ENCODE assay signal across 9 mouse cellular contexts in the genomic region with DNA sequence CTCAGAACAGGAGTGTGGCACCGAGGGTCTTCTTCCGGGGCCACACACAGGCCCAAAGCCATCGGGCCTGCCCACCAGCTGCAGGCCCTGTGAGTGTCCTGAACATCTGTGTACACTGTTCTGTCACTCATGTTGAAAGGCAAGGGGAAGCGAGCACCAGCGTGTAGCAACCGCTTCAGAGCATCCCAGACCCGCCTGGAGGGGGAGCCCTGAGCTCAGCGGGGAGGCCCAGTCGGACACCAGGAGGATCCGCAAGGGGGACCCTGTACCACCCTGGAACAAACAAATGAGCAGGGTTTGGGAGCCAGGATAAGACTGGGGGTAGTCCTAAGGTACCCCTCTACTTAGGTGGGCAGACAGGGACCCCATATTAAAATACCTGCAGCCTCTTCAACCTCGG. TPM values are rescaled to one million over a fixed set of nuclear protein-coding genes. Genes with fewer than 3 reads are reported as not detected.
DNase-seq lines count a peak whose midpoint lies in the region; ATAC-seq lines count a peak whose summit lies in the region.
"Had no signal": no experiment of that assay in that cellular context is flagged by ENCODE, and none has a peak within 500 bp of the region (broad histone marks: within the 10 kb centered on the region; RNA-seq: fewer than 3 reads in every experiment).

No protein-coding gene starts in this region.

- no peaks in the 10 kb centered on the region for H3K4me1 ChIP-seq in kidney, embryonic 14.5 days (ENCODE audit: control insufficient read depth, insufficient read depth, low read length)
- peaks cover 3% of the 10 kb centered on the region; the same call in 1 of the 2 replicates for H3K4me1 ChIP-seq in forebrain, embryonic 16.5 days (replicated peaks; ENCODE audit: control insufficient read depth, insufficient read depth, low read length)

- H3K36me3 ChIP-seq in kidney, embryonic 14.5 days (ENCODE audit: control insufficient read depth, insufficient read depth, low read length): no peaks in the 10 kb centered on the region
- no peaks in the 10 kb centered on the region for H3K36me3 ChIP-seq in forebrain, embryonic 16.5 days (ENCODE audit: control insufficient read depth, insufficient read depth)
- H3K36me3 ChIP-seq: heart, embryonic 15.5 days had no signal

- no peak overlapping the region for H3K9ac ChIP-seq in kidney, embryonic 14.5 days (ENCODE audit: low read depth, low read length)
- H3K9ac ChIP-seq in forebrain, embryonic 16.5 days (replicated peaks; ENCODE audit: low read depth, low read length): no peak overlapping the region
- H3K9ac ChIP-seq: heart, embryonic 15.5 days had no signal

- no peak overlapping the region for H3K4me3 ChIP-seq in kidney, embryonic 14.5 days (ENCODE audit: low read length)
- H3K4me3 ChIP-seq in forebrain, embryonic 16.5 days (replicated peaks; ENCODE audit: low read length): no peak overlapping the region
- H3K4me3 ChIP-seq: heart, embryonic 15.5 days had no signal

- no peak overlapping the region for H3K27ac ChIP-seq in kidney, embryonic 14.5 days (ENCODE audit: low read depth, low read length)
- no peak overlapping the region for H3K27ac ChIP-seq in forebrain, embryonic 16.5 days (ENCODE audit: low read length)
- H3K27ac ChIP-seq: heart, embryonic 15.5 days had no signal

- H3K9me3 ChIP-seq in kidney, embryonic 14.5 days (ENCODE audit: control insufficient read depth, low read length): no peaks in the 10 kb centered on the region
- no peaks in the 10 kb centered on the region for H3K9me3 ChIP-seq in forebrain, embryonic 16.5 days (ENCODE audit: control insufficient read depth, low read length)
- H3K9me3 ChIP-seq: heart, embryonic 15.5 days had no signal

- peak; percentile 45 for DNase-seq in kidney, adult 18-20 months
- peak; percentile 40 for DNase-seq in thymus, postnatal 14 days
- no peak for DNase-seq in thymus, postnatal 0 days (ENCODE audit: low spot score)
- peak; percentile 21 to 33 for DNase-seq in thymus, postnatal 36 days
- DNase-seq in natural killer cell, adult 2 months (ENCODE audit: low spot score in 2 of 2): no peak

- WGBS in kidney, embryonic 14.5 days: 40% methylated on average over 11 of the region's 11 CpGs
- 37% methylated on average over 11 of the region's 11 CpGs for WGBS in forebrain, embryonic 16.5 days

- H3K4me2 ChIP-seq in kidney, embryonic 14.5 days (replicated peaks; ENCODE audit: low read depth, low read length): no peak overlapping the region
- no peak overlapping the region for H3K4me2 ChIP-seq in forebrain, embryonic 16.5 days (ENCODE audit: low read length)
- H3K4me2 ChIP-seq: heart, embryonic 15.5 days had no signal

- ATAC-seq in kidney, embryonic 14.5 days (ENCODE audit: low FRiP score, low TSS enrichment): no peak
- peak; percentile 30; the same call in 1 of the 2 replicates for ATAC-seq in forebrain, embryonic 16.5 days
- ATAC-seq in erythroid progenitor cell, adult 5-6 weeks (replicated peaks; ENCODE audit: low FRiP score, poor library complexity, severe bottlenecking): no peak

- H3K27me3 ChIP-seq in kidney, embryonic 14.5 days (ENCODE audit: control insufficient read depth, insufficient read depth, low read length): no peaks in the 10 kb centered on the region; the same call in none of the 2 replicates
- no peaks in the 10 kb centered on the region for H3K27me3 ChIP-seq in forebrain, embryonic 16.5 days (replicated peaks; ENCODE audit: control insufficient read depth, insufficient read depth, low read length)

RNA-seq across cellular contexts. Expression of gene A530016L24Rik, which starts 9.4 kb away (rescaled TPM):
- polyA plus RNA-seq in kidney, embryonic 14.5 days (2014; fragmentation: Nextera tagmentation; extraction: Ambion mirVana): 0.08 and 0.40 TPM in 2 replicates
- polyA plus RNA-seq in thymus, postnatal 0 days (2015; fragmentation: Nextera tagmentation; extraction: Ambion mirVana): 0.06 and 0.09 TPM in 2 replicates
- polyA plus RNA-seq in forebrain, embryonic 16.5 days (2015; fragmentation: Nextera tagmentation; extraction: Ambion mirVana): 0.17 and 0.42 TPM in 2 replicates
- not detected in 2 replicates for total RNA-seq in erythroid progenitor cell, adult 5-6 weeks (2015; ENCODE audit: low replicate concordance)
- total RNA-seq in erythroid progenitor cell, adult 5-6 weeks (2017; ENCODE audit: low replicate concordance): not detected in 2 replicates

RNA-seq across cellular contexts. Expression of gene Tmem179, which starts 17.9 kb away (rescaled TPM):
- 0.16 and 0.57 TPM in 2 replicates for polyA plus RNA-seq in kidney, embryonic 14.5 days (2014; fragmentation: Nextera tagmentation; extraction: Ambion mirVana)
- 0.08 and 0.18 TPM in 2 replicates for polyA plus RNA-seq in thymus, postnatal 0 days (2015; fragmentation: Nextera tagmentation; extraction: Ambion mirVana)
- polyA plus RNA-seq in forebrain, embryonic 16.5 days (2015; fragmentation: Nextera tagmentation; extraction: Ambion mirVana): 49.7 and 71.7 TPM in 2 replicates
- not detected in 2 replicates for total RNA-seq in erythroid progenitor cell, adult 5-6 weeks (2015; ENCODE audit: low replicate concordance)
- not detected in 2 replicates for total RNA-seq in erythroid progenitor cell, adult 5-6 weeks (2017; ENCODE audit: low replicate concordance)

Comparison
In these comparisons a context has a peak if more than half of its experiments do, and no peak if none do; other contexts are left out.
1. DNase-seq: peak in kidney, adult 18-20 months (single experiment), thymus, postnatal 14 days (single experiment) and thymus, postnatal 36 days (2 of 2); none in thymus, postnatal 0 days (single experiment) and natural killer cell, adult 2 months (0 of 2).
2. RNA of gene Tmem179, which starts 17.9 kb away (polyA plus RNA-seq): 49.7 to 71.7 TPM in forebrain, embryonic 16.5 days; 0.16 to 0.57 TPM in kidney, embryonic 14.5 days and 0.08 to 0.18 TPM in thymus, postnatal 0 days; every median in the first group is over 10 times any median in the second.